Mouse (Mus musculus) 3134 (cell line): ENCODE results near the gene Krt80.

Source experiments
- DNase-seq: peaks from one replicate; pipeline ENCODE4 v3.0.0-alpha.2; 2011; ENCODE audit warnings: low spot score; ENCODE audit not compliant: insufficient read length; ENCODE audit errors: extremely low read depth

Krt80 gene

GRCm38 (mm10) chr15:101375956-101376775 is 6.2 kb upstream of the Krt80 start:
- DNase-seq, result no peak

- DNase-seq, result peak; percentile 84
These were observed 4.9 kb upstream of the Krt80 start for GRCm38 (mm10) chr15:101374879-101375278.

- no peak for DNase-seq
These were observed 3.4 kb upstream of the Krt80 start for GRCm38 (mm10) chr15:101373286-101373898.

GRCm38 (mm10) chr15:101372131-101372977 is 2.4 kb upstream of the Krt80 start:
- DNase-seq, result no peak

DNA sequence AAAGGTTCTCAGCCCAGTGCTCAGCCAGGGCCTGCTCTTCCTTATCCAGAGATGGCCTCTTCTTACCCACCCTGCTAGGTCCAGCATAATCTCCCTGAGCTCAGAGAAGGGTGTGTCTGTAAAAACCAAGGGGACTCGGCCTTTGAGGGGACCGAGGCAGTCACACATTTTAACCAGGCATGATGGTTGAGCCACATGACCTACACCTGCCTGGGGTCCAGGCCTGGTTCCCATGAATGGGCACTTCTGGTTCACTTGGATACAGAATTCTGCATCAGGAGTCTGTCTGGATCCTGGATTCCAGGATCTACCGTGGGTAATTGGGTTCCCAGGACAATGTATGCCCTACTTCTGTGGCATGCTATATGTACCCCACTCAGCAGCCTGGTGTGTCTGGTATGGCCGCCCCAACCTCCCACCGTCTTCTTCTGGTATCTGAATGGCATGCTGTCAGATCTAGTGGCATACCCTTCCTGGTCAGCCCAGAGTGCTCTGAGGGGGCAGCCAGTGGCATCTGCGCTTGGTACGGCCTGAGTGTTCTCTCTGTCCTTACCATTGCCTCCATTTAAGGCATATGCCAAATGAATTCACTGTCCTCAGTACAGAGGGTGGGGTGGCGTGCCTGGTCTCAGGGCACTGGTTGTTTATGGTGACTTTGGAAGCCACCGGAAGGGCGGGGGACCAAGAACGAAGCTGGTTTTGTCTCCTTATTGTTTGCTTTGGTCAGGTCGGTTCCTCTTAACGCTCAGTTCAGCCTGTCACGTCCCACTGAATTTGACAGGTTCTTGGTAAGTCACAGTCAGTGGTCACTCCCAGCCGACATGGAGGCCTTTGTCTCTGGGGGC is 1.4 kb upstream of the Krt80 start:
- DNase-seq, result no peak

- DNase-seq, result peak; percentile 76
These were observed 421 bp downstream of the Krt80 start for GRCm38 (mm10) chr15:101369382-101370100.

- DNase-seq, result peak; percentile 80
These were observed 1.2 kb downstream of the Krt80 start for GRCm38 (mm10) chr15:101368502-101369381.

DNA sequence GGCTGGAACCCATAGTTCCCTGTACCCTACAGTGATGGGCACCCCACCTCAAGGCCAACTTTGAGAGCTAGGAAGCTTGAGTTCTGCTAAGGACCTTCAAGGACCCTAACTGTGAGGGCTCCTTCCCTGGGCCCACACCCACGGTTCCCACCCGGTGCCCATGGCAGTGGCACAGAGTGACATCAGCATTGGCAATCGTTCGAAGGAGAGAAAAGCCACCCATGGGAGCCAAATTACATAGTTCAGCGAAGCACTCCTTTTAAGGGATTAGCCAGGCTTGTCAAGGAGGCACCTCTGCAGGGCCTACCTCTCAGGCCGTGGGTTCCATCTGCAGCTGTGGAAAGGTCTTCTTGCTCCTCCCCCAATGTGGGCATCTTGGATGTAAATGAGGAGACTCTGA is 1.9 kb downstream of the Krt80 start:
- DNase-seq, result peak; percentile 59

- no peak for DNase-seq
These were observed 2.5 kb downstream of the Krt80 start for GRCm38 (mm10) chr15:101367497-101367896.

- no peak for DNase-seq
These were observed 3.0 kb downstream of the Krt80 start for GRCm38 (mm10) chr15:101366926-101367325.

DNA sequence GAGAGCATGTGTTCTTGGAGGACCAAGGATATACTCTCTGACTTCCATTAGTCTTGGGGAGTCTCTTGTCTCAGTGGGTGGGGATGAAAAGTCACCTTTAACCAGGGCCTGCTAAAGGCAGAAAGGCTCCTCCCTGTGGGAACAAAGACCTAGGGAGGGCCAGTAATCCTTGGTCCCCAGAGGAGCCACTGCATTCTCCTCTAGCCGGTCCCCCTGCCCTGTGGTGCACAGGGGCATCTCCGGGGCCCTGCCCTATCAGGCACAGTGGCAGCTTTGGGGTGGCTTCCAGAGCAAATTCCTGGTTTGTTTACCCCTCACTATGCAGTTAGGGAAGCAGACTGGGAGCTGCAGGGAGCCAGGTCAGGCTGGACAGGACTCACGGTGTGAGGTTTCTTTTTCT is 3.5 kb downstream of the Krt80 start:
- DNase-seq, result no peak

GRCm38 (mm10) chr15:101365721-101366120 is 4.2 kb downstream of the Krt80 start:
- DNase-seq, result no peak

GRCm38 (mm10) chr15:101364891-101365671 is 4.9 kb downstream of the Krt80 start:
- DNase-seq, result no peak

GRCm38 (mm10) chr15:101364425-101364824 is 5.5 kb downstream of the Krt80 start:
- no peak for DNase-seq

DNA sequence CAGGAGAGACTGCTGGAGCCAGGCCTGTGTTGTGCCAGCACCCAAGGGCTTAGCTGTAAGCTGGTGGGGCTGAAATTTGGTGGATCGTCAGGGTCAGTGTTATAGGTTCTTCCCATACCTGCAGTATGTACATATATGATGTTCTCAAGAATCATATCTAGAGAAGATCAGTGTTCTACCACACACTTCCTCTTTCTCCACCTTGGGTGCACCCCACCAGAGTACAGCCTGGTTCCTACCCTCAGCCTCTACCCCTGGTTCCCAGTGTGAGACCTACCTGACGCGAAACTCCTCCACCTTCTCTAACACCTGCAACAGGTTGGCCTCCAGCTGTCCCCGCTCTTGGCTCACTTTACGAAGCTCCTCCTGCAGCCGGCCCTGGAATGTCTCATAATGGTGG is 6.0 kb downstream of the Krt80 start:
- no peak for DNase-seq

- DNase-seq, result no peak
These were observed 7.5 kb downstream of the Krt80 start for GRCm38 (mm10) chr15:101362393-101363010.

- DNase-seq, result no peak
These were observed 14.6 kb downstream of the Krt80 start for GRCm38 (mm10) chr15:101355382-101355786.
